Mouse (Mus musculus) ES-Bruce4 (cell line): ENCODE measurements around the gene Lpar1.

Experiments used
- CTCF ChIP-seq: IDR thresholded peaks from one replicate; pipeline ENCODE4 v1.8.1; 2011; ENCODE audit warnings: low read depth, low read length
- EP300 ChIP-seq: IDR thresholded peaks from 2 replicates; pipeline ENCODE4 v1.6.1; 2011; ENCODE audit warnings: low read depth, low read length; ENCODE audit not compliant: insufficient read depth

- TF ChIP-seq CTCF (no peak), EP300 (no peak)
Observed at GRCm38 (mm10) chr4:58447841-58448240, 105.9 kb downstream of the Lpar1 start.
